Mouse (Mus musculus) lung, adult 2 months (tissue): ENCODE results near the gene Gm32742.

Experiments
- CTCF ChIP-seq: fragments of 200-500 bp; IDR thresholded peaks from 2 replicates; pipeline ENCODE4 v1.5.1; 2011; ENCODE audit warnings: mild to moderate bottlenecking, low read length, control low read depth; ENCODE audit not compliant: insufficient read depth
- POLR2A ChIP-seq: fragments of 200-500 bp; IDR thresholded peaks from 2 replicates; pipeline ENCODE4 v1.6.1; 2011; ENCODE audit warnings: low read depth, mild to moderate bottlenecking, control low read depth, low read length, borderline replicate concordance; ENCODE audit errors: extremely low read depth

DNA sequence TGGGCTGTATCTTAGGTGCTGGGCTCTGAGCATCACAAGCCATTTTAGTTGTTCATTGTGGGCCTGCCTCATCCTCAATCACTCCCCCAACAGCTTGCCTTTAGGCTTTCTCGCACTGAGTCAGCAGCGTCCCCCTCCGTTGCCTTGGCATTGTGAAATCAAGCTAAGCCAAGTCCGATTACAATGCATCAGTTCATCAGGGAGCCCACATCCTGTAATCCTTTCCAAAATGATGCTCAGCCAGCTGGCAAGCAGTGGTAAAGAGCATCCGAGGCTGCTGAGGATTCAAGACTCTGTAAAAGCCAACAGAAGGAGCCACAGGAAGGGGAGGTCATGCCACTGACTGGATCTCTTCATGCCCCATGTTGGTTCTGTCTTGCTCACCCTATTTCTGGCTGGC lies 15.3 kb upstream of the Gm32742 start:
- no peak for TF ChIP-seq POLR2A
- no peak for TF ChIP-seq CTCF
